Mouse (Mus musculus) cerebellum, postnatal 25 days (tissue): ENCODE measurements at regions not wholly inside any gene's neighbourhood (a gene's known extent, or its start where the extent isn't known, plus 50 kb on each side); places are given as distances from the start of the nearest gene placed in this dataset.

Source experiments
- DNase-seq, 2 experiments: peaks; one replicate each; pipeline ENCODE4 v3.0.0; 2021; ENCODE audit warnings: mixed read lengths in 2 of 2

GRCm38 (mm10) chr12:16185431-16185923 lies 368.8 kb upstream of the Trib2 start:
- DNase-seq, result no peak

DNA sequence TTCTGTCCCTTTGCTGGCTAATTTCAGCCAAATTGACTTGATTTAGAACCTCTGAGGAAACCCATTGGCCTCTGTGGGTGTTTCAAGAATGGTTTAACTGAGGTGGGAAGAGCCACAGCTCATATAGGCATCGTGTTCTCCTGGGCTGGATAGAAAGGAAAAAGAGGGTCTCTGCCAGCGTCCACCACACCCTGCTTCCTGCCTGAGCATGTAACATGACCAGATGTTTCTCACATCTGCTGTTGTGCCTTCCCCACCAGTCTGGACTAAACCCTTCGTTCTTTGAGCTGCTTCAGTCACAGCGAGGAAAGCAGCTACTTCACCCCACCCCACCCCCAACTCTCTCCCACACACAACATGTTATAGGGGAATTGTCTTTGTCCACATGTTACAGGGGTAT lies 366.3 kb upstream of the Trib2 start:
- no peak for DNase-seq

GRCm38 (mm10) chr12:16181599-16181998 lies 364.9 kb upstream of the Trib2 start:
- DNase-seq, result no peak

DNA sequence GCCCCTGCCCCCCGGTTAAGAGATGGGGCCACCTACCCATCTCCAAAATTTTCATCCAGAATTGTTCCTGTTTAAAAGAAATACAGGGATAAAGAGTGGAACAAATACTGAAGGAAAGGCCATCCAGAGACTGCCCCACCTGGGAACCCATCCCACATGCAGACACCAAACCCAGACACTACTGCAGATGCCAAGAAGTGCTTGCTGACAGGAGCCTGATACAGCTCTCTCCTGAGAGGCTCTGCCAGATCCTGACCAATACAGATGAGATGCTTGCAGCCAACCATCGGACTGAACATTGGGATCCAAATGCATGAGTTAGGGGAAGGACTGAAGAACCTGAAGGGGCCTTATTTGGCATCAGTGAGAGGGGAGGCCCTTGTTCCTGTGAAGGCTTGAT lies 363.2 kb upstream of the Trib2 start:
- no peak for DNase-seq

DNA sequence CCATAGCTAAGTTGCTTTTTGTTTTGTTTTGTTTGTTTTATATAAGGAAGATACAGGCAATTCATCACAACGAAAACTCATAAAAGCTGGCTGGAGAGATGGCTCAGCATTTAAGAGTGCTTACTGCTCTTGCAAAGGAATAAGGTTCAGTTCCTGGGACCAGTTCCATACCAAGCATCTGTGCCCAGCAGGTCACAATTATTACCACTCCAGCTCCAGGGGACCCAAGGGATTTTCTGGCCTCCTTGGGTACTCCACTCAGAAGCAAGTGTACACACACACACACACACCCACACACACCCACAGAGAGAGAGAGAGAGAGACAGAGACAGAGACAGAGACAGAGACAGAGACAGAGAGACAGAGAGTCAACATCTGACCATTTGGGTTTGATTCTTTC lies 359.6 kb upstream of the Trib2 start:
- peak in 1 of 2 experiments; percentile 10 for DNase-seq

- DNase-seq, result no peak
Observed at GRCm38 (mm10) chr12:16172176-16172575, 355.5 kb upstream of the Trib2 start.

DNA sequence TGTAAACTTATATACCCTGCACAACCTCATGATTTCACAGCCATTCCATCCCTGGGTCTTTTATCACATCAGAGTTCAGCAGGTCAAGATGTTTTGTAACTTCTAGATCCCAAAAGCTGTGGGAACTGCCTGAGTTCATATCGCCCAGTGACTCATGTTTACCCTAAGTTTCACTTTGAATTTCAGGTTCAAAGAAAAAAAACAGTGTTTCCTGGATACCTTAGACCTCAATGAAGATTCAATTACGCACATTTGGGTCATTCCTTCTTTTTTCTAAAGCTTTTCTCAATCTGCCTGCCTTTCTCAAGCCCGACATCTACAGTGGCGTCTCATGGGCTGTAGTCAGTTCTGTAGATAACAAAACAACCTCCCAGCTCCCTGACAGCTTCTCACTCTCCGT lies 354.9 kb upstream of the Trib2 start:
- no peak for DNase-seq

- DNase-seq, result no peak
Observed at GRCm38 (mm10) chr12:16169781-16170535, 353.2 kb upstream of the Trib2 start.

DNA sequence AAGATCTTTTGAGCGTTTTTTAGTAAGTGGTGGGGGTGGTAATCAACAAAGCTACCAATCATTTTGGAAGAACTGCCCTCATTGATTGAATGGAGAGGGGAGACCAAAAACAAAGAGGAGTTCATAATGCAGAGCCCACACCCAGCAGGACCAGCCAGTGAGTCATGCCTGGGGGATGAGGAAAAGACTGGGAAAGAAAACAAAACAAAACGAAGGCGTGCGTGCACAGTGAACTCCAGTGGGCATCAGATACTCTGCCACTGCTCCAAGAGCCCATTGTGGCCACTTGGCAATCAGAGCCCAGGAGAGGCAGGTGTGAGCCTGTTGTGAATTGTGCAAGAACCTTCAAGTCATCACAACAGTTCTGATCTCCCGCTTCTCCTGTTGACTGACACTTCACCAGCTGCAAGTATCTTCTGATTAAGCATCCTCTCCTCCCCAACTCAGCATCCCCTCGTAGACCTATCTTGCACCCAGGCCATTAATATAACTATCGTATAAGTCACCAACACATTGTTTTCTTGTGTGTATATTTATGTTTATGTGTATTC lies 351.1 kb upstream of the Trib2 start:
- DNase-seq, result no peak

DNA sequence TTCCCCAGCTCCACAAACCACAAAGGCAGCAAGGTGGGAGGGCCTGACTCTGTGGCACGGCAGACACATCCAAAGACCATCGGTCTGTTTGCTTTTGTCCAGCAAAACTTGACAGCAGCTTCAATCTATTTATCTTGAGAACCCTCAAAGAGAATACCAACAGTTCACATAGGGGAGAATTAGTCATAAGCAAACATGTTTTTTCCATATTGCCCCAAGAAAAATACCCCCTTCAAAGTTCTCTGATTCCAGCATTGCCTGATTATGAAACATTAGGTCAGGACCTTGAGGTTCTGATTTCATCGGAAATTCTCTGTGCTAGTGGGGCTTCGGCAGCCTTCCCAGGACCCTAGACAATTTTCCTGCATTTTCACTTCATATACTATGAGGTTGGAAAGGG lies 348.4 kb upstream of the Trib2 start:
- no peak for DNase-seq

DNA sequence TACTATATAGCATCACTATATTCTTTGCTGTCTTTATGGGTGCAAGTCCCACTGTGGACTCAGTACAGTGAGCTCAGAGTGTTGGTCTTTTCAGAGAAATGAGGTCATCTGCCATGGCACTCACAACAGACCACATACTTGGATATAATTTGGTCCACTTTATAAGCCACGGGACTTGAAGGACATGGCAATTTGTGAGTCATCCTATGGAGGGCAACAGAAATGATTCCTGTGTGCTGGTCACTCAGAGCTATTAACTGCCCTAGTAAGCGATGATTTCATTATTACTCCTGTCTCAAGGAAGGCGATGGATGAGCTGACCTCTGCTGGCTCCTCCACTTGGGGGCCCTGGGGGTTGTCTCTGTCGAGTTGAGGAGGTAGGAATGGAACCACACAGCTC lies 345.2 kb upstream of the Trib2 start:
- no peak for DNase-seq

- peak; percentile 31 to 62 for DNase-seq
Observed at GRCm38 (mm10) chr12:16157896-16158295, 341.2 kb upstream of the Trib2 start.

- DNase-seq, result peak in 1 of 2 experiments; percentile 8
Observed at GRCm38 (mm10) chr12:16155791-16156558, 339.3 kb upstream of the Trib2 start.

- DNase-seq, result no peak
Observed at GRCm38 (mm10) chr12:16154256-16154655, 337.5 kb upstream of the Trib2 start.

- no peak for DNase-seq
Observed at GRCm38 (mm10) chr12:16152108-16152507, 335.4 kb upstream of the Trib2 start.

GRCm38 (mm10) chr12:16151170-16151702 lies 334.5 kb upstream of the Trib2 start:
- DNase-seq, result no peak

- no peak for DNase-seq
Observed at GRCm38 (mm10) chr12:16146919-16147318, 330.2 kb upstream of the Trib2 start.

GRCm38 (mm10) chr12:16145621-16146020 lies 328.9 kb upstream of the Trib2 start:
- DNase-seq, result peak in 1 of 2 experiments; percentile 27

- DNase-seq, result no peak
Observed at GRCm38 (mm10) chr12:16141193-16141592, 324.5 kb upstream of the Trib2 start.

- DNase-seq, result no peak
Observed at GRCm38 (mm10) chr12:16140511-16141110, 323.9 kb upstream of the Trib2 start.

- DNase-seq, result no peak
Observed at GRCm38 (mm10) chr12:16139152-16139551, 322.4 kb upstream of the Trib2 start.

- no peak for DNase-seq
Observed at GRCm38 (mm10) chr12:16137801-16138200, 321.1 kb upstream of the Trib2 start.

- DNase-seq, result no peak
Observed at GRCm38 (mm10) chr12:16136214-16136671, 319.5 kb upstream of the Trib2 start.
